Mouse (Mus musculus) frontal cortex, postnatal 10 days (tissue): ENCODE data around the gene Zswim5.

Source experiments
- DNase-seq, 2 experiments: peaks; one replicate each; pipeline ENCODE4 v3.0.0; 2022; ENCODE audit warnings: low spot score in 2 of 2, mixed read lengths in 1 of 2

The Zswim5 gene

DNA sequence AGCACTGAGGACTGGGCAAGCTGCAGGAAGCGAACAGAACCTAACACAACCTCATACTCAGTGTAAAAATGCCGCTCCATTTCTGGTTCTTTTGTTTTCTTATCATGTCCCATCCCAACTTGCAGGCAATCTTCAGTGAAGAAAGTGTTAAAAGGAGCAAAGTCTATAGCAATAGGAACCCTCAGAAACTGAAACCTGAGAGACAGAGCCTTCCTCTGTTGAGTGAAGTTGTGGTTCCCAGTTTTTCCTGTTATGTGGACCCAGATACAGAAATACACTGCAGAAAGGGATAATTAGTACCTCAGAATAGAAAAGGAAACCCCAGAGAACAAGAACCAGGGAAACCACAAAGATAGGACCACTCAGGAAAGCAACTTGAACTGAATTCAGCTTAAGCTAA is 36.1 kb downstream of the Zswim5 start:
- DNase-seq = no peak

DNA sequence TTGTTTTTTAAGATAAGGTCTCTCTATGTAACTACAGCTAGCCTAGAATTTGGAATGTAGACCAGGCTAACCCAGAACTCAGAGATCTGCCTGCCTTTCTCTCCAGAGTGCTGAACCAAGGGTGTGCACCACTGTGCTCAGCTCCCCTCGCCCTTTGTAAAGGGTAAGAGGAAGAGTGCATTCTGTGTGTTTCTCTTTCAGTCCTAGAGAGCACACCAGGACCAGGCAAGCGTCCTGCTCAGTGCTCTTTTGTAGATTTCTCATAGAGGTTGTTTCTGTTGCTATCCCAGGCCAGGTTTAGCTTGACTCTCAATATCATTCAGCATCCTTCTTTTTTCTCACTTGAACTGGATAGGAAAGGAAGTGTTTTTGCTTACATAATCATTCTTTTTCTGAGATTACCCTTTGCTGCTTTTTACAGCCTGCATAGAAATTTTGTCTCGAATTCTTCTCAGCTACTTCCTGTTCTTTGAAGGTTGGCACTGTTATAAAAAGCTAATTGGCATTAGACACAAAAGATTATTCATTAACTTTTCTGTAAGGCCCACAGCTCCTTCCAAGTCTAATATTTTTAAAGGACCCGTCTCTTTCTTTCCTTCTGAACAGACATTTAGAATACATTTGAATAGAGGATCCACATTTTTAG is 51.0 kb downstream of the Zswim5 start:
- DNase-seq = no peak

DNA sequence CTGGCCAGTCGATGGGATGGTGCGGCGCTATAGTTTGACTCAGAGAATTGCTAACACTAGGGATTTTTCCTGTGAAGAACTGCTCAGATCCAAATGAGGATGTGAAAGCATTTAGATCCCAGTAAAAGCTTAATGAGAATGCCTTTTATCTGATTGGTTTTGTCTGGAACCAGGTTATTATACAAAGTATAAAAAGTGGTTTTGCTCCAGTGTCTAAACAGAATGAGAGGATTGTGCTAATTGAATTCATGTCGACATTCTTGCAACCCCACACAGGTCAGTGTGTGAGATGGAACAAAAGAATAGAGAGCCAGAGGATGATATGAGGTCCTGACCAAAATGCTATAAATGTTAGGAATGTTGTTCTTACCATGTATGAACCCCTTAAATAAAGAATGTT is 62.4 kb downstream of the Zswim5 start:
- DNase-seq = no peak

DNA sequence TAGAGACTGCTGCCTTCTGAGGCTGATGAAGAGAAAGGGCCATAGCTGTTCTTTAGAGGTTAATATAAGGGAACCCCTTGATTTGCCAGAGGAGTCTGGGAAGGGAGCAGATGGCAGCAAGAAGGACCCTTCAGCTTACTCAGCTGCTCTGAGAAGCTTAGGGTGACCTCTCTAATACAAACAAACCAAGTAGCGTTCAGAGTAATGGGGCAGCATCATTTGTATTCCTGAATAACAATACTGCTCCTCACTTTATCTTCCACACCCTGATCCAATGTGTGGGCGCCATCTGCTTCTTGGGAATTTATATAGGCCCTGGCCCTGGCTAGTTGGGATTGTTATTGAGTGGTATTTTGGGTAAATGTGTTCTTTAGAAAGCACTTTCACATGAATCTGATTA is 65.5 kb downstream of the Zswim5 start:
- no peak for DNase-seq

DNA sequence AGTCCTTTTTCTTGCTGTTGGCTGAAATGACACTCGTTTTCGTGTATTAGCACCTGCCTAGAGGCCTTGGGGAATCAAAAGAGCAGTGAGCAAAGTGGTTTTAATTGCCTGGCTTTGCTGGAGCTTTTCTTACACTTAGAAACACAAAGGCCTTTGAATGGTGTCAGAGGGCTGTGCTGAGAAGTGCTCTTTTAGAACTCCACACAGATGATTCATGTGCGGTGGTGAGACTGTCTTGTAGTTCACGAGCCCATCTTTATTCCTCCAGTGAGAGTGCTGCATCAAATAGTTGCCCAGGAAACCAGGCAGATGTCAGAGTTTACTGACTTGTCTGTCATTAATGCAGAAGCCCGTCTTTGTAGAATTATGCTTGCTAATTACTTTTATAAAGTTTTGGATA is 66.9 kb downstream of the Zswim5 start:
- no peak for DNase-seq

DNA sequence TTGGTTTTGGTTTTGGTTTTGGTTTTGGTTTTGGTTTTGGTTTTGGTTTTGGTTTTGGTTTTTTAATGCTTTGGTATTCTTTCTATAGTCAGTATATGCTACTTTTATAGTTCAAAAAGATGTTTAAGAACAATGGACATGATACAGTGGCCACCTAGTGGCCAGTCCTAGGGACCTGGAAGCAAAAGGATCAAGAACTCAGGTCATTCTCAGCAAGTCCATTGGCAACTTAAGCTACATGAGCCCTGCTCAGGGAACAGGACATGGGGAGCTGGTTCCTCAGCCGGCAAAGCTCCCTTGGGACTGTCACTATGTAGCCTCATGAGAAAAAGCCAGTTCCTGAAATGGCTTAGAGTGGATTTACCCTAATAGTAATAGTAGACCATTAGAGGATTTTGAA is 74.5 kb downstream of the Zswim5 start:
- DNase-seq = no peak

DNA sequence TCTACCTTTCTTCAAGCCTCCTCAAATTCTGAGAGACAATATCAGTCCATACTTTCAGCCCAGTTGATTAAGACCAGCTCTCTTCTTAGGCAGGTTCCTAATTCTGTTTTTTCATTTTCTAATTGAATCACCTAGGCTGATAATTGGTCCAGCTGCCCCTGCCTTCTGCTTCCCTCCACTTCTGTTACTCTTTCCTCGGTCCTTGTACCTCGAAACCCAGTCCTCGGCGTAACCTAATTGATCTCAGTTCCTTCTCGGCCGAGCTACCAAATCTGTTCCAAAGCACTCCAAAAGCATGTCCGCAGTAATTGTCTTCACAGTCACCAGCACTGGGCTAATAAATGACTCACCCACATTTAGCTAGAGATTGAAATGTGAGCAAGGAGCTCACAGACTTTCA is 77.8 kb downstream of the Zswim5 start:
- DNase-seq = no peak

DNA sequence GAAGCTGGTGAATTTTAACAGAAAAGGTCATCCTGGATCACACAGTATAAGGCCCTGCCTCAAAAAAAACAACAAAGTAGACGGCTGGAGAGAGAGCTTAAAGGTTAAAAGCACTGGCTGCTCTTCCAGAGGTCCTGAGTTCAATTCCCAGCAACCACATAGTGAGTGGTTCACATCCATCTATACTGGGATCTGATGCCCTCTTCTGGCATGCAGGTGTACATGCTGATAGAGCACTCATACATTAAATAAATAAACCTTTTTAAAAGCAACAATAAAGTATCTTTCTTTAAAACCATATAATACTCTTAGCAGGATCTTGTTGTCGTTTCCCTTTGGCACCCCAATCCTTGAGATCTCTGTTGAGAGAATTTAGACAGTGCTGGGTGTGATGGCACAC is 99.3 kb downstream of the Zswim5 start:
- DNase-seq = no peak

DNA sequence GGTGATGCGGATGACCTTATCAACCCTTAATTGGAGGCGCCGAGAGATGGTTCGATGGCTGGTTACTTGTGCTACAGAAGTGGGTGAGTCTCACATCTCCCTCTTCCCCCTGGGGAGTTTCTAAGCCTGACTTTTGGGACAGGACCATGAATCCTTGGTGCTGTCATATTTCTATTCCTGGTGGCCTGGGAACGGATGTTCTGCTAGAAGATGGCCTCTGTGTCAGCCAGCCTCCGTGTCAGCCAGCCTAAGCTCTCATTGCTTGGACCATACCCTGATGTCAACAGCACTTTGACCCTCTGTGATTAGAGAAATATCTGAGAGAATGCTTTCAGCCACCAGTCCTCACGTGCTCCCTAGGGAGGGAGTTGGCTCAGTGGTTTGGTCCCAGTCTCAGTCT is 108.5 kb downstream of the Zswim5 start:
- no peak for DNase-seq

DNA sequence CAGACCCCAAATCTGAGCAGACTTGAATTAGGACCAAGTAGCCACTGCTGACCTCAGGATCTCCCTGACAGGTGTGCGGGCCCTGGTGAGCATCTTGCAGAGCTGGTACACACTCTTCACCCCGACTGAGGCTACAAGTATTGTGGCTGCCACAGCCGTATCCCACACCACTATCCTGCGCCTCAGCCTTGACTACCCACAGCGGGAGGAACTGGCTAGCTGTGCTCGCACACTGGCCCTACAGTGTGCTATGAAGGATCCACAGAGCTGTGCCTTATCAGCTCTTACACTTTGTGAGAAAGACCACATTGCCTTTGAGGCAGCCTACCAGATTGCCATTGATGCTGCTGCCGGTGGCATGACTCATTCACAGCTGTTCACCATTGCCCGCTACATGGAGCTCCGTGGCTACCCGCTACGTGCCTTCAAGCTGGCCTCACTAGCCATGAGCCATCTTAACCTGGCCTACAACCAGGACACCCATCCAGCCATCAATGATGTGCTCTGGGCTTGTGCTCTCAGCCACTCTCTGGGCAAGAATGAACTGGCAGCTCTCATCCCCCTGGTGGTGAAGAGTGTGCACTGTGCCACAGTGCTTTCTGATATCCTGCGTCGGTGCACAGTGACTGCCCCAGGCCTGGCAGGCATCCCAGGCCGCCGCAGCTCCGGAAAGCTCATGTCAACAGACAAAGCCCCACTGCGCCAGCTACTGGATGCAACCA is 109.4 kb downstream of the Zswim5 start:
- peak; percentile 68 to 74 for DNase-seq

DNA sequence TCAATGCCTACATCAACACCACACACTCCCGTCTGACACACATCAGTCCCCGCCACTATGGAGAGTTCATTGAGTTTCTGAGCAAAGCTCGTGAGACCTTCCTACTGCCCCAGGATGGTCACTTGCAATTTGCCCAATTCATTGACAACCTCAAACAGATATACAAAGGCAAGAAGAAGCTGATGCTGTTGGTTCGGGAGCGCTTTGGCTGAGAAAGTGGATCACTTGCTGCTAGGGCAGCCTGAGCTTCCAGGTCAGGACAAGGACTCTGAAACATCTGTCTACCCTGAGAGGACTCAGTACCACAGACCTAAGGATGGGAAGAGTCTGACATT is 109.9 kb downstream of the Zswim5 start:
- DNase-seq = no peak

DNA sequence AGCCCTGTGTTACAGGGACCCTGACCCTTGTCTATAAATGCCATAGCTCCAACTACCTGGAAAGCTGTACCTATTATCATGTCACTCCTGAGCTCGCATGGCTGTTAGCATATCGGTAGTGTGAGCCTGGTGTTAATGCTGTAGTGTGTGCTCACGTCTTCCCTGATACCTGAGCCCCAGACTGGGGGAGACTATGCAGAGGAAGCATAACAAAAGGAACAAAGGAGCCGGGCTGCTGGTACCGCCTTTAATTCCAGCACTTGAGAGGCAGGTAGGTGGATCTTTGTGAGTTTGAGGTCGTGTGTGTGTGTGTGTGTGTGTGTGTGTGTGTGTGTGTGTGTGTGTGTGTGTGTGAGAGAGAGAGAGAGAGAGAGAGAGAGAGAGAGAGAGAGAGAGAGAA is 112.6 kb downstream of the Zswim5 start:
- no peak for DNase-seq

DNA sequence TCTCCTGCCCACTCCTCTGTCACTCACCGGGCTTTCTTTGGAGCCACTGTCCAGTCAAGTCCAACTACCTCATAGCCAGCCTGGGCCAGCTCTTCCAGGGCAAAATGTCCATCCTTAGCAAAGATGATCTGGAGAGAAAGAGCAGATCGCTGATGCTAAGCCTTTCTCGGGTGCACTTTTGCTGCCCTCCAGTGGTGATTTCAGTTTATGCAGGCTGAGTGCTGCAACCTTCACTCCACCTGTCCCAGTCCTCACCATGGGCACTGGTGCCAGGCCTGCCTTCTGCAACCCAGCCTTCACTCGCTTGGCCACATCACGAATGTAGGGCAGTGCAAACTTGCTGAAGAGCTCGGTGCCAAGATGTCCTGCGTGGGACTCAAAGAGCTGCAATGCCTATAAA is 114.2 kb downstream of the Zswim5 start:
- DNase-seq = peak; percentile 42 to 75

DNA sequence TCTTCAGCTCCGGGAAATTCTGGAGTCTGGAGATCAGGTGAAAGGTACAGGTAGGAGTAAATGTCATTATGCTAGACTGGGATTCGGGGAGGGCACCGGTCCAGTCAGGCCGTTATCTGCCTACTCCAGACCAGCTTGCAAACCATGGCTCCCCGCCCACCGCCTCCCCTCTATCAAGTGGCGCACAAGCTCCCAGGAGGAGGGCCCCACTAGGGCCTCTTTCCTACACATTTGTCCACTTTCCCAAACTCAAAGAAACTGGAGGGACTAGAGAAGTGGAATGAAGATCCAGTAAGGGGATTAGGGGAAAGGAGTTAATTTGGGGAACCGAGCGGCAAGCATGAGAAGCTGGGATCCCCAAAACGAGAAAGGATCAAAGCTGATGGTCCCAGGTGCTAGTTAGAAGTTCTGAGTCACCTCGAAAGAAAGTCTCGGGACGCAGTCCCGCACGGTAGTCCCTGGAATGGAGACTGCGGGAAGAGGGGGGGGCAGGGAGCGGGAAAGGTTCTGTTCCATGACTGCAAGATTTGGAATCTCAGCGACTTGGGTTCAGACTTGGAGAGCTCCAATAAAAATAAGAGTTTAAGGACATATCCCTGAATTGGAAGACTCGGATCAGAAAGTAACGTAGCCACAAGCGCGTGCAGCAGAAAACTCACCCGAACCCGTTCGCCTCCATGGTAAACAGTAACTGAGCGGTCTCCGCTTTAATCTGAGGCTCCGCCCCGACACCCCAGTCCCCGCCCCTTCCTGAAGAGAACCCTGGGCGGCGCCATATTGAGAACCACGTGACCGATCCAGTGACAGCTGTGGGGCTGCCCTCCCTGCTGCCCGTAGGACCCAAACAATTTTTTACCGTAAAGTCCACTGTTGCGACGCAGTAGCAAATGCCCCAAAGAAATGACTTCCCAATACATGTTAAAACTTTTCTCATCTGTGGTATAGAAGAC is 116.8 kb downstream of the Zswim5 start, which contains the start of gene Urod:
Urod (minus strand) TSS at position 742 of the 950 bp plus-strand sequence.
- peak; percentile 91 to 92 for DNase-seq

DNA sequence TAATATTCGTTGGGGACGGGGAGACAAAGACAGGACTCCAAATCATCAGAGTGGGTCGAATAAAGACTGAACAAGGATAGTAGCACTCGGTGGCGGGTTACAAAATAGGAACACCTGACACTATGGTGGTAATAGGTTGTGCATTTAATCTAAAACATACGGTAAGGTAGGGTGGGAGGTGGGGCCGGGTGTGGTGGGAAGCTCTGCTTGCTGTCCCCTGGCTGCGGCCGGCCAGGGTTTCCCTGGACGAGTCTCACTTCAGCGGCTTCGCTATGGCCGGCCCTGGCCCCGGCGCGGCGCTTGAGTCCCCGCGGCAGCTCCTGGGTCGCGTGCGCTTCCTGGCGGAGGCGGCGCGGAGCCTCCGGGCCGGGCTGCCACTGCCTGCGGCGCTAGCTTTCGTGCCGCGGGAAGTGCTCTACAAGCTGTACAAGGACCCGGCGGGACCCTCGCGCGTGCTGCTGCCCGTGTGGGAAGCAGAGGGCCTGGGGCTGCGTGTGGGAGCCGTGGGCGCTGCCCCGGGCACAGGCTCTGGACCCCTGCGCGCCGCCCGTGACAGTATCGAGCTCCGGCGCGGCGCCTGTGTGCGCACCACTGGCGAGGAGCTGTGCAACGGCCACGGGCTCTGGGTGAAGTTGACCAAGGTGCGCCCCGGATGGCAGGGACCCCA is 118.1 kb downstream of the Zswim5 start, which contains the start of gene Hectd3:
Hectd3 (plus strand) TSS at position 187 of the 667 bp plus-strand sequence.
- peak in 1 of 2 experiments; percentile 52 for DNase-seq

DNA sequence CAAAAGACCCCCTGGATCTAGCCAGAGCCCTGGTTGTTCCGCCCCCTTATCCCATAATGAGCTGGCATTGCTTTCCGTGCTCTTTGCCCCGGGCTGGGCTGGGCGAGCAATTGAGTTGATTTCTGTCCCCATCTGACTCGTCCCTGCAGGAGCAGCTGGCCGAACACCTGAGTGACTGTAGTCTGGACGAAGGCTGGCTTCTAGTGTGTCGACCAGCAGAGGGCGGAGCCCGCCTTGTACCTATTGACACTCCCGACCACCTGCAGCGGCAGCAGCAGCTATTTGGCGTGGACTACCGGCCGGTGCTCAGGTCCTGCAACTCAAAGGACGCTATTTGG is 118.6 kb downstream of the Zswim5 start:
- no peak for DNase-seq

DNA sequence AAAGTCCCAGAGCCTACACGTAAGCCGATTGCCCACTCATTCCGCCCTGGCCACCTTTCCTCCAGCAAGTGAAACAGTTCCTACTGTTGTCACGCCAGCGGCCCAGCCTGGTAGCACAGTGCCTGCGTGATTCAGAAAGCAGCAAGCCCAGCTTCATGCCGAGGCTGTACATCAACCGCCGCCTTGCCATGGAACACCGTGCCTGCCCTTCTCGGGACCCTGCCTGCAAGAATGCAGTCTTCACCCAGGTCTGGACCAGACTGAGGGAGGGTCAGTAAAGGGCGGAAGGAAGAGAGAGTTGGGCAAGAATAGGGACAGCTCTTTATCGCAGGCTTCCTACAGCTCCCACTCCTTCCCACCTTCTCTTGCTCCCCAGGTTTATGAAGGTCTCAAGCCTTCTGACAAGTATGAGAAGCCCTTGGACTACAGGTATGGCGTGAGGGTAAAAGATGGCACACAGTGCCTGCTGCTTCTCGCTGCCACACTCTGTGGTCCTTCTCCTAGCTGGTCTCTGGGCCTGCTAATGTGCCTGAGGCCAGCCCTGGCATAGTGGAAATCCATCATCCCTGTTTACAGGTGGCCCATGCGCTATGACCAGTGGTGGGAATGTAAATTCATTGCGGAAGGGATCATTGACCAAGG is 122.5 kb downstream of the Zswim5 start:
- DNase-seq = no peak

DNA sequence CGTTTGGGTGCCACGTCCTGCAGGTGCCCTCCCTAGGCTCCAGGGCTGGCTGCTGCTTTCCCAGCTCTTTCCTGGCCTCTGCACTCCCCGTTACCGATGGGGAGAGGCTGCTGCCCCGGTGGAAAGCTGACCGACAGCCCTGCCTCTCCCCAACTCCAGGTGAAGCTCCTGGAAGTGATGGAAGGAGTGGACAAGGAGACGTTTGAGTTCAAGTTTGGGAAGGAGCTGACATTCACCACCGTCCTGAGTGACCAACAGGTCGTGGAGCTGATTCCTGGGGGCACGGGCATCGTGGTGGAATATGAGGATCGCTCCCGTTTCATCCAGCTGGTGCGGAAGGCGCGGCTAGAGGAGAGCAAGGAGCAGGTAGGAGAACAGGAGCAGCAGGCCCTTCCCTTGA is 124.8 kb downstream of the Zswim5 start:
- no peak for DNase-seq

DNA sequence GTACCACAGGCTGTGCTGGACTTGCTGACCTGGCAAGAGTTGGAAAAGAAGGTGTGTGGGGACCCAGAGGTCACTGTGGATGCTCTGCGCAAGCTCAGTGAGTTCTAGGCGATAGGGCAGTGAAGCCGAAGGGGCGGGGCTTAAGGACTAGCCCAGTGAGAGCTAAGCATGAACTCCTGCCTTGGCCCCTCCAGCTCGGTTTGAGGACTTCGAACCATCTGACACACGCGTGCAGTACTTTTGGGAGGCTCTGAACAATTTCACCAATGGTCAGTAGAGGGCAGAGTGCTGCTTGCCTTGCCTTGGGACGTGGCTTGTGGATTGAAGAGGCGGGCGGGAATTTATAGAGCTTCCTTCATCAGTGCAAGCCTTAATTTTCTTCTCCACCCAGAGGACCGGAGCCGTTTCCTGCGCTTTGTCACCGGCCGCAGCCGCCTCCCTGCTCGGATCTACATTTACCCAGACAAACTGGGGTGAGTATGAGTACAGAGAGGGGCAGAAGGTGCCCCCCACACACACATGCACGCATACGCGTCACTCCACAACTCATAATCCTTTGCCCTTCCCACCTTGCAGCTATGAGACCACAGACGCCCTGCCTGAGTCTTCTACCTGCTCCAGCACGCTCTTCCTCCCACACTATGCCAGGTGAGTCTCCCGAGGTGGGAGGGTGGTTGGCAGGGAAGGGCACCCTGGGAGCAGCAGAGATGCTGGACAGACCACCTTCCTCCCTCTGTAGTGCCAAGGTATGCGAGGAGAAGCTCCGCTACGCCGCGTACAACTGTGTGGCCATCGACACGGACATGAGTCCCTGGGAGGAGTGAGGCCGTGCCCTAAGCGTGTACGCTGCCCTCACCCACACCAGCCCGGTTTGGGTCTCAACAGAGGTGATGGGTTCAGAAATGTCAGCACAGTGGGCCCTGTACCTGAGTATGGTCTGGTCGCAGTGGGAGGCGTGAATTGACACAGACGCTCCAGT is 125.7 kb downstream of the Zswim5 start:
- peak; percentile 33 to 57 for DNase-seq

DNA sequence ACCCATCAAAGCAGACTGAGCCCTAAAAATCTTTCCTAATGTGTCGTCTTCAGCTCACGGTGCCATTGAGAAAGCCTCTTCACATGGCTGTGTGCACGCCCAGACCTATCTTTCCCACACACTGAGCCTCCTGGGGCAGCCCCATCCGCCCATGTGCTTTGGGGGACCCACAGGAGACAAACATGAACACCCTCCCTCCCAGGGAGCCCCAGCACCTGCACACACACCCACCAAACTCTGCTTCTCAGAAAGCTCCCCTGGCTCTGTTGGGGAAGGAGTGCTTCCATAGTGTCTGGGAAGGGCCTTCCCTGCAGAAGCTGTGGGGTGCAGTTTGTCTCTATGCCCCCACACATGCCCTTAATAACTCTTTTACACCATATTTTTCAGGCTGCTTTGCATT is 127.5 kb downstream of the Zswim5 start:
- no peak for DNase-seq
